ENCODE assay signal across 17 mouse cellular contexts in genomic region chr4:63498346-63498745, GRCm38 (mm10). TPM values are rescaled to one million over a fixed set of nuclear protein-coding genes. Genes with fewer than 3 reads are reported as not detected.
DNase-seq lines count a peak whose midpoint lies in the region; ATAC-seq lines count a peak whose summit lies in the region.
"Had no signal": no experiment of that assay in that cellular context is flagged by ENCODE, and none has a peak within 500 bp of the region (broad histone marks: within the 10 kb centered on the region; RNA-seq: fewer than 3 reads in every experiment).

No protein-coding gene starts in this region.

- H3K9me3 ChIP-seq in hindbrain, embryonic 10.5 days = no peaks in the 10 kb centered on the region
- H3K9me3 ChIP-seq in hindbrain, embryonic 16.5 days (ENCODE audit: control insufficient read depth, low read length) = no peaks in the 10 kb centered on the region
- H3K9me3 ChIP-seq in midbrain, embryonic 10.5 days (replicated peaks) = no peaks in the 10 kb centered on the region
- no peaks in the 10 kb centered on the region for H3K9me3 ChIP-seq in midbrain, embryonic 16.5 days (replicated peaks; ENCODE audit: control insufficient read depth, low read length, poor library complexity, severe bottlenecking)
- H3K9me3 ChIP-seq: forebrain, embryonic 10.5 days; heart, embryonic 15.5 days had no signal

- H3K4me3 ChIP-seq in hindbrain, embryonic 10.5 days = no peak overlapping the region
- no peak overlapping the region for H3K4me3 ChIP-seq in hindbrain, embryonic 16.5 days (ENCODE audit: low read length)
- no peak overlapping the region for H3K4me3 ChIP-seq in midbrain, embryonic 10.5 days
- H3K4me3 ChIP-seq in midbrain, embryonic 16.5 days (ENCODE audit: low read depth, low read length) = no peak overlapping the region
- H3K4me3 ChIP-seq: forebrain, embryonic 10.5 days; heart, embryonic 15.5 days had no signal

- H3K27ac ChIP-seq in hindbrain, embryonic 10.5 days = peak overlapping the region; percentile 35; the same call in 1 of the 2 replicates
- no peak overlapping the region for H3K27ac ChIP-seq in hindbrain, embryonic 16.5 days (ENCODE audit: low read depth, low read length)
- H3K27ac ChIP-seq in midbrain, embryonic 10.5 days (replicated peaks) = 0 out of 2 replicates have a peak overlapping the region, but pooled peaks have one; percentile 28
- H3K27ac ChIP-seq in midbrain, embryonic 16.5 days (ENCODE audit: low read length) = no peak overlapping the region
- H3K27ac ChIP-seq: forebrain, embryonic 10.5 days; heart, embryonic 15.5 days had no signal

- no peak overlapping the region for H3K9ac ChIP-seq in hindbrain, embryonic 16.5 days (ENCODE audit: low read depth, low read length)
- H3K9ac ChIP-seq in midbrain, embryonic 16.5 days (ENCODE audit: low read depth, low read length) = no peak overlapping the region
- H3K9ac ChIP-seq: heart, embryonic 15.5 days had no signal

- 34% methylated on average over 3 of the region's 3 CpGs for WGBS in hindbrain, embryonic 10.5 days
- 30% methylated on average over 3 of the region's 3 CpGs for WGBS in hindbrain, embryonic 16.5 days
- 43% methylated on average over 3 of the region's 3 CpGs for WGBS in midbrain, embryonic 10.5 days
- WGBS in midbrain, embryonic 16.5 days = 33% methylated on average over 3 of the region's 3 CpGs

- H3K4me2 ChIP-seq in hindbrain, embryonic 16.5 days (ENCODE audit: low read length) = no peak overlapping the region
- no peak overlapping the region for H3K4me2 ChIP-seq in midbrain, embryonic 16.5 days (ENCODE audit: low read length)
- H3K4me2 ChIP-seq: heart, embryonic 15.5 days had no signal

- ATAC-seq in hindbrain, embryonic 16.5 days = no peak
- no peak for ATAC-seq in midbrain, embryonic 16.5 days
- peak; percentile 24 for ATAC-seq in common myeloid progenitor, adult 5-6 weeks (replicated peaks; ENCODE audit: low read depth, poor library complexity, severe bottlenecking)
- ATAC-seq in neutrophil, adult 5-6 weeks (ENCODE audit: extremely low read depth, insufficient number of reproducible peaks, low FRiP score, poor library complexity, severe bottlenecking) = peak; percentile 31; the same call in 1 of the 2 replicates

- DNase-seq in hindbrain, embryonic 10.5 days (ENCODE audit: low spot score) = peak; percentile 17
- no peak for DNase-seq in midbrain, embryonic 10.5 days (ENCODE audit: low spot score)
- DNase-seq in spleen, postnatal 10 days (ENCODE audit: low spot score in 2 of 2) = no peak
- no peak for DNase-seq in frontal cortex, postnatal 10 days (ENCODE audit: low spot score in 2 of 2)
- DNase-seq: adrenal gland, adult 8-10 months; cerebellum, postnatal 36 days; gastrocnemius, postnatal 25 days; kidney, adult 18-20 months; left cerebral cortex, postnatal 4 days; lung, adult 18-20 months; thymus, adult 2 months had no signal

- peaks cover 34% of the 10 kb centered on the region for H3K27me3 ChIP-seq in hindbrain, embryonic 10.5 days (ENCODE audit: insufficient read depth, poor library complexity, severe bottlenecking)
- 0 out of 2 replicates have a peak, but pooled peaks cover 2% of the 10 kb centered on the region for H3K27me3 ChIP-seq in hindbrain, embryonic 16.5 days (replicated peaks; ENCODE audit: control insufficient read depth, insufficient read depth, low read length)
- peaks cover 19% of the 10 kb centered on the region for H3K27me3 ChIP-seq in midbrain, embryonic 10.5 days (ENCODE audit: low read depth, poor library complexity, severe bottlenecking)
- no peaks in the 10 kb centered on the region; the same call in 1 of the 2 replicates for H3K27me3 ChIP-seq in midbrain, embryonic 16.5 days (ENCODE audit: control insufficient read depth, insufficient read depth, low read depth, low read length)

- no peaks in the 10 kb centered on the region for H3K36me3 ChIP-seq in hindbrain, embryonic 10.5 days
- no peaks in the 10 kb centered on the region for H3K36me3 ChIP-seq in hindbrain, embryonic 16.5 days (ENCODE audit: control insufficient read depth, insufficient read depth, low read length)
- H3K36me3 ChIP-seq in midbrain, embryonic 10.5 days = no peaks in the 10 kb centered on the region
- no peaks in the 10 kb centered on the region for H3K36me3 ChIP-seq in midbrain, embryonic 16.5 days (ENCODE audit: control insufficient read depth, insufficient read depth, low read length)
- H3K36me3 ChIP-seq: forebrain, embryonic 10.5 days; heart, embryonic 15.5 days had no signal

- H3K4me1 ChIP-seq in hindbrain, embryonic 10.5 days (replicated peaks) = peaks cover 46% of the 10 kb centered on the region
- H3K4me1 ChIP-seq in hindbrain, embryonic 16.5 days (ENCODE audit: control insufficient read depth, insufficient read depth, low read depth, low read length) = peaks cover 17% of the 10 kb centered on the region
- peaks cover 49% of the 10 kb centered on the region for H3K4me1 ChIP-seq in midbrain, embryonic 10.5 days
- peaks cover 11% of the 10 kb centered on the region for H3K4me1 ChIP-seq in midbrain, embryonic 16.5 days (ENCODE audit: control insufficient read depth, insufficient read depth, low read length)

RNA-seq across cellular contexts. Expression of gene Whrn, which starts 2.6 kb away (rescaled TPM):
- 6.6 and 6.9 TPM in 2 replicates for polyA plus RNA-seq in hindbrain, embryonic 10.5 days (2016; fragmentation: Nextera tagmentation; extraction: Ambion mirVana)
- polyA plus RNA-seq in hindbrain, embryonic 16.5 days (2015; fragmentation: Nextera tagmentation; extraction: Ambion mirVana) = 5.0 and 5.4 TPM in 2 replicates
- polyA plus RNA-seq in midbrain, embryonic 10.5 days (2016; fragmentation: Nextera tagmentation; extraction: Ambion mirVana) = 8.6 and 8.8 TPM in 2 replicates
- polyA plus RNA-seq in midbrain, embryonic 16.5 days (2015; fragmentation: Nextera tagmentation; extraction: Ambion mirVana) = 4.5 and 4.9 TPM in 2 replicates
- total RNA-seq in common myeloid progenitor, adult 5-6 weeks (2017) = 0.97 and 4.7 TPM in 2 replicates
- total RNA-seq in neutrophil, adult 5-6 weeks (2017) = 13.3 and 21.5 TPM in 2 replicates

RNA-seq across cellular contexts. Expression of gene Atp6v1g1, which starts 46.2 kb away (rescaled TPM):
- polyA plus RNA-seq in hindbrain, embryonic 10.5 days (2016; fragmentation: Nextera tagmentation; extraction: Ambion mirVana) = 310 and 365 TPM in 2 replicates
- polyA plus RNA-seq in hindbrain, embryonic 16.5 days (2015; fragmentation: Nextera tagmentation; extraction: Ambion mirVana) = 389 and 410 TPM in 2 replicates
- polyA plus RNA-seq in midbrain, embryonic 10.5 days (2016; fragmentation: Nextera tagmentation; extraction: Ambion mirVana) = 290 and 319 TPM in 2 replicates
- polyA plus RNA-seq in midbrain, embryonic 16.5 days (2015; fragmentation: Nextera tagmentation; extraction: Ambion mirVana) = 414 and 443 TPM in 2 replicates
- 75.4 and 77.0 TPM in 2 replicates for total RNA-seq in common myeloid progenitor, adult 5-6 weeks (2017)
- total RNA-seq in neutrophil, adult 5-6 weeks (2017) = 150 and 174 TPM in 2 replicates

Comparison
In these comparisons a context has a peak if more than half of its experiments do, and no peak if none do; other contexts are left out.
1. H3K27ac ChIP-seq: peak in hindbrain, embryonic 10.5 days (single experiment) and midbrain, embryonic 10.5 days (single experiment); none in hindbrain, embryonic 16.5 days (single experiment) and midbrain, embryonic 16.5 days (single experiment).
2. ATAC-seq: peak in common myeloid progenitor, adult 5-6 weeks (single experiment) and neutrophil, adult 5-6 weeks (single experiment); none in hindbrain, embryonic 16.5 days (single experiment) and midbrain, embryonic 16.5 days (single experiment).